Mouse (Mus musculus) ES-E14 (cell line): ENCODE data around the gene Nxph4.

Source experiments
- CHD2 ChIP-seq: IDR thresholded peaks from 2 replicates; pipeline ENCODE4 v1.6.1; 2014; ENCODE audit warnings: mild to moderate bottlenecking, low read depth, low read length, inconsistent platforms
- HCFC1 ChIP-seq: IDR thresholded peaks from 2 replicates; pipeline ENCODE4 v1.6.1; 2012; ENCODE audit warnings: low read length, inconsistent platforms, borderline replicate concordance; ENCODE audit not compliant: insufficient read depth

GRCm38 (mm10) chr10:127515271-127515982, 18.9 kb downstream of the Nxph4 start:
- TF ChIP-seq HCFC1 (no peak), CHD2 (no peak)
